Mouse (Mus musculus): ENCODE measurements around the gene Bcl9l. TPM values are rescaled to one million over a fixed set of nuclear protein-coding genes. Genes with fewer than 3 reads are reported as not detected.

Bcl9l gene
- polyA plus RNA-seq, 1 experiment = 42.2 TPM

GRCm38 (mm10) chr9:44483041-44483509 lies 450 bp downstream of the Bcl9l start:
- peak in 1 of 2 experiments; percentile 30 for DNase-seq (ENCODE audit: low read depth in 1 of 2, low spot score in 2 of 2)
- H3K4me1 ChIP-seq (ENCODE audit: control insufficient read depth, insufficient read depth, insufficient read length) = peaks cover 29% of the 10 kb centered on the region
- H3K27me3 ChIP-seq (ENCODE audit: control insufficient read depth, insufficient read depth, low read length) = 0 out of 2 replicates have a peak, but pooled peaks cover 1% of the 10 kb centered on the region
- no peaks in the 10 kb centered on the region for H3K36me3 ChIP-seq (ENCODE audit: control insufficient read depth, insufficient read depth, low read length)
- TF ChIP-seq CTCF (IDR thresholded peaks at IDR 0.05; ENCODE audit: extremely low read depth, insufficient read depth, insufficient read length, insufficient replicate concordance) = no peak
- no peak for TF ChIP-seq POLR2A (IDR thresholded peaks at IDR 0.05; ENCODE audit: low read depth, low read length)
- WGBS = under 1% methylated on average over 37 of the region's 39 CpGs
- peak overlapping the region; percentile 94 for H3K4me3 ChIP-seq (ENCODE audit: extremely low read depth, insufficient read depth, insufficient read length)
- H3K27ac ChIP-seq (ENCODE audit: insufficient read depth, low read length) = peak overlapping the region; percentile 93

- H3K27ac ChIP-seq (ENCODE audit: insufficient read depth, low read length) = peak overlapping the region; percentile 93
- TF ChIP-seq POLR2A (IDR thresholded peaks at IDR 0.05; ENCODE audit: low read depth, low read length) (no peak), CTCF (IDR thresholded peaks at IDR 0.05; ENCODE audit: extremely low read depth, insufficient read depth, insufficient read length, insufficient replicate concordance) (no peak)
- peak overlapping the region; percentile 94 for H3K4me3 ChIP-seq (ENCODE audit: extremely low read depth, insufficient read depth, insufficient read length)
- peak in 1 of 2 experiments; percentile 51 for DNase-seq (ENCODE audit: low read depth in 1 of 2, low spot score in 2 of 2)
- H3K27me3 ChIP-seq (ENCODE audit: control insufficient read depth, insufficient read depth, low read length) = 0 out of 2 replicates have a peak, but pooled peaks cover 1% of the 10 kb centered on the region
- WGBS = under 1% methylated on average over 12 of the region's 12 CpGs
- peaks cover 29% of the 10 kb centered on the region for H3K4me1 ChIP-seq (ENCODE audit: control insufficient read depth, insufficient read depth, insufficient read length)
- H3K36me3 ChIP-seq (ENCODE audit: control insufficient read depth, insufficient read depth, low read length) = no peaks in the 10 kb centered on the region
These were observed 952 bp downstream of the Bcl9l start for GRCm38 (mm10) chr9:44483510-44484044.

GRCm38 (mm10) chr9:44484311-44485104 lies 1.9 kb downstream of the Bcl9l start:
- H3K27me3 ChIP-seq (ENCODE audit: control insufficient read depth, insufficient read depth, low read length) = no peaks in the 10 kb centered on the region
- 28% methylated on average over 7 of the region's 7 CpGs for WGBS
- DNase-seq (ENCODE audit: low read depth in 1 of 2, low spot score in 2 of 2) = peak in 1 of 2 experiments; percentile 22
- H3K27ac ChIP-seq (ENCODE audit: insufficient read depth, low read length) = peak overlapping the region; percentile 93
- no peak for TF ChIP-seq CTCF (IDR thresholded peaks at IDR 0.05; ENCODE audit: extremely low read depth, insufficient read depth, insufficient read length, insufficient replicate concordance)
- no peak for TF ChIP-seq POLR2A (IDR thresholded peaks at IDR 0.05; ENCODE audit: low read depth, low read length)
- H3K4me1 ChIP-seq (ENCODE audit: control insufficient read depth, insufficient read depth, insufficient read length) = peaks cover 28% of the 10 kb centered on the region
- no peaks in the 10 kb centered on the region for H3K36me3 ChIP-seq (ENCODE audit: control insufficient read depth, insufficient read depth, low read length)
- H3K4me3 ChIP-seq (ENCODE audit: extremely low read depth, insufficient read depth, insufficient read length) = peak overlapping the region; percentile 94

- H3K27ac ChIP-seq (ENCODE audit: insufficient read depth, low read length) = no peak overlapping the region; the same call in 1 of the 2 replicates
- H3K4me3 ChIP-seq (ENCODE audit: extremely low read depth, insufficient read depth, insufficient read length) = 0 out of 2 replicates have a peak overlapping the region, but pooled peaks have one; percentile 7
- H3K4me1 ChIP-seq (ENCODE audit: control insufficient read depth, insufficient read depth, insufficient read length) = peaks cover 26% of the 10 kb centered on the region
- WGBS = 78% methylated on average over 6 of the region's 6 CpGs
- TF ChIP-seq CTCF (IDR thresholded peaks at IDR 0.05; ENCODE audit: extremely low read depth, insufficient read depth, insufficient read length, insufficient replicate concordance) = no peak
- TF ChIP-seq POLR2A (IDR thresholded peaks at IDR 0.05; ENCODE audit: low read depth, low read length) = no peak
- H3K36me3 ChIP-seq (ENCODE audit: control insufficient read depth, insufficient read depth, low read length) = no peaks in the 10 kb centered on the region
- DNase-seq (ENCODE audit: low read depth in 1 of 2, low spot score in 2 of 2) = no peak
- H3K27me3 ChIP-seq (ENCODE audit: control insufficient read depth, insufficient read depth, low read length) = no peaks in the 10 kb centered on the region
These were observed 2.5 kb downstream of the Bcl9l start for GRCm38 (mm10) chr9:44485105-44485515.

- no peak overlapping the region for H3K4me3 ChIP-seq (ENCODE audit: extremely low read depth, insufficient read depth, insufficient read length)
These were observed 3.0 kb downstream of the Bcl9l start for GRCm38 (mm10) chr9:44485516-44486161.

GRCm38 (mm10) chr9:44486335-44486734 lies 3.7 kb downstream of the Bcl9l start:
- Histone ChIP-seq H3K4me3 (ENCODE audit: extremely low read depth, insufficient read depth, insufficient read length) (peak overlapping the region; percentile 4; the same call in 1 of the 2 replicates), H3K27ac (ENCODE audit: insufficient read depth, low read length) (peak overlapping the region; percentile 17; the same call in 1 of the 2 replicates), H3K4me1 (ENCODE audit: control insufficient read depth, insufficient read depth, insufficient read length) (peaks cover 28% of the 10 kb centered on the region), H3K36me3 (ENCODE audit: control insufficient read depth, insufficient read depth, low read length) (no peaks in the 10 kb centered on the region), H3K27me3 (ENCODE audit: control insufficient read depth, insufficient read depth, low read length) (no peaks in the 10 kb centered on the region)
- no peak for DNase-seq (ENCODE audit: low read depth in 1 of 2, low spot score in 2 of 2)
- TF ChIP-seq CTCF (IDR thresholded peaks at IDR 0.05; ENCODE audit: extremely low read depth, insufficient read depth, insufficient read length, insufficient replicate concordance) (no peak), POLR2A (IDR thresholded peaks at IDR 0.05; ENCODE audit: low read depth, low read length) (no peak)
- 64% methylated on average over 3 of the region's 3 CpGs for WGBS

More at GRCm38 (mm10) chr9:44485516-44486161, 3.0 kb downstream of the Bcl9l start:
- 64% methylated on average over 14 of the region's 14 CpGs for WGBS
- no peak for DNase-seq (ENCODE audit: low read depth in 1 of 2, low spot score in 2 of 2)
- Histone ChIP-seq H3K4me1 (ENCODE audit: control insufficient read depth, insufficient read depth, insufficient read length) (peaks cover 28% of the 10 kb centered on the region), H3K27me3 (ENCODE audit: control insufficient read depth, insufficient read depth, low read length) (no peaks in the 10 kb centered on the region), H3K27ac (ENCODE audit: insufficient read depth, low read length) (peak overlapping the region; percentile 39; the same call in 1 of the 2 replicates), H3K36me3 (ENCODE audit: control insufficient read depth, insufficient read depth, low read length) (no peaks in the 10 kb centered on the region)
- TF ChIP-seq CTCF (IDR thresholded peaks at IDR 0.05; ENCODE audit: extremely low read depth, insufficient read depth, insufficient read length, insufficient replicate concordance) = no peak
- TF ChIP-seq POLR2A (IDR thresholded peaks at IDR 0.05; ENCODE audit: low read depth, low read length) = no peak

All from spleen, adult 2 months (tissue).